Mouse (Mus musculus): ENCODE data around the gene Dnase1l3. TPM values are rescaled to one million over a fixed set of nuclear protein-coding genes. Genes with fewer than 3 reads are reported as not detected.

The Dnase1l3 gene
- polyA plus RNA-seq, 1 experiment from 2014 or later, result 3.7 TPM

DNA sequence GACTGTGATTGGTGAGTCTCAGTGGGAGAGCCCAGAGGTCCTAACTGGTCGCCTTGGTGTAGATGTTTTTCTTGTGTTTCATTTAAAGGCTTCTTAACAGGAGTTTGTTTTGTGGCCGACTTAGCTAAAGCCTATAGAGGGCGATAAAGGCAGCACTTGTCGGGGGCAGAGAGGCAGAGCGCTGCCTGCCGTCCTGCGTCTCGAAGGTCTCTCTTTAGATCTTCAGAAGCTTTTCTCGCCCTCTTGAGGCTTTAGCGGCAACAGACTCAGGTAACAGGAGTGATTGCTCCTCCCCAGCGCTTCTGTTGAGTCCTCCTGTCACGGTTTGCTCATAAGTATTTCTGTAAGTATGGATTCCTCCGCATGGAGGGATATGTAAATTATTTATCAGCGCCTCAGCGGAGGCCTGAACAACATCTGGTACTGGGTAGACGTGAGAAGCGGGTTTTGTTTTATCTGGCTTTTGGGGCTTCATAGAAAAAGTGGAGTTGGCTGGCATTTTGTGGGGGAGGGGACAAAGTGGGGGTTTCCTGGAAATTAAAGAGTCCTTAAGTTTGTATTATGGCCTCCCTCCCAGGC is 57.2 kb downstream of the Dnase1l3 start:
- H3K27ac ChIP-seq (replicated peaks), result no peak overlapping the region
- 41% methylated on average over 17 of the region's 17 CpGs for WGBS
- peak; percentile 50 for DNase-seq (ENCODE audit: low spot score)
- TF ChIP-seq CTCF (IDR thresholded peaks at IDR 0.05; ENCODE audit: low read depth) (peak; percentile 79), EP300 (optimal IDR thresholded peaks at IDR 0.05) (no peak)
- no peaks in the 10 kb centered on the region for H3K27me3 ChIP-seq (ENCODE audit: control insufficient read depth, insufficient read depth, low read length)
- H3K4me2 ChIP-seq (replicated peaks; ENCODE audit: low read depth), result no peak overlapping the region
- no peak overlapping the region for H3K4me3 ChIP-seq (ENCODE audit: low read depth, low read length)
- no peaks in the 10 kb centered on the region for H3K9me3 ChIP-seq (ENCODE audit: control insufficient read depth, low read length)
- H3K36me3 ChIP-seq (ENCODE audit: control insufficient read depth, insufficient read depth, low read length), result peaks cover 20% of the 10 kb centered on the region; the same call in 1 of the 2 replicates
- peak; percentile 47; the same call in 1 of the 2 replicates for ATAC-seq (ENCODE audit: low FRiP score, low TSS enrichment)
- no peak overlapping the region for H3K9ac ChIP-seq (ENCODE audit: low read length)
- no peaks in the 10 kb centered on the region for H3K4me1 ChIP-seq (replicated peaks; ENCODE audit: control insufficient read depth, insufficient read depth)

DNA sequence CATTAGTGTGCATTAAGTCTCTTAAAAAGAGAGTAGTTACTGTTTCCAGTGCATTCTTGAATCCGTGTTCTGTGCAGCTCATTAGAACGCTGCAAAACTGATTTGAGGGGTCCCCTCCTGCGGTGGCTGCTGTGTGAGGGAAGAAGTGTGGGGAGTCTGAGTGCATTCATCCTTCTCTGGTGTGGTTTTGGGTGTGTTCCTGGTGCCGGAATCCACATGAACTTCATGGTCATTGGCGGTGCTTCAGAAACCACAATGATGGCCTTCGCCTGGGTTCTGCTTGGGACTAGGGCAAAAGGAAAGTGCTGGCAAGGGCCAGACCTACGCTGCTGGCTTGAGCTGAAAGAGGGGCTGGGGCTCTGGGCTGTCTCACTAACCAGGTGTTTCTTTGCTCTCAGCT is 60.2 kb downstream of the Dnase1l3 start:
- 78% methylated on average over 7 of the region's 7 CpGs for WGBS

GRCm38 (mm10) chr14:7932151-7932550 is 62.2 kb downstream of the Dnase1l3 start:
- WGBS, result 93% methylated on average over 4 of the region's 4 CpGs
- TF ChIP-seq CTCF (IDR thresholded peaks at IDR 0.05; ENCODE audit: low read depth) (no peak), EP300 (optimal IDR thresholded peaks at IDR 0.05) (no peak)
- Histone ChIP-seq H3K27me3 (ENCODE audit: control insufficient read depth, insufficient read depth, low read length) (no peaks in the 10 kb centered on the region), H3K27ac (replicated peaks) (no peak overlapping the region), H3K4me3 (ENCODE audit: low read depth, low read length) (no peak overlapping the region), H3K9ac (ENCODE audit: low read length) (no peak overlapping the region), H3K4me2 (replicated peaks; ENCODE audit: low read depth) (no peak overlapping the region), H3K36me3 (ENCODE audit: control insufficient read depth, insufficient read depth, low read length) (peaks cover 29% of the 10 kb centered on the region), H3K4me1 (replicated peaks; ENCODE audit: control insufficient read depth, insufficient read depth) (no peaks in the 10 kb centered on the region), H3K9me3 (ENCODE audit: control insufficient read depth, low read length) (no peaks in the 10 kb centered on the region)
- ATAC-seq (ENCODE audit: low FRiP score, low TSS enrichment) (no peak), DNase-seq (ENCODE audit: low spot score) (no peak)

More for the DNA sequence above, 60.2 kb downstream of the Dnase1l3 start:
- TF ChIP-seq CTCF (IDR thresholded peaks at IDR 0.05; ENCODE audit: low read depth) (no peak), EP300 (optimal IDR thresholded peaks at IDR 0.05) (no peak)
- ATAC-seq (ENCODE audit: low FRiP score, low TSS enrichment), result no peak
- Histone ChIP-seq H3K4me2 (replicated peaks; ENCODE audit: low read depth) (no peak overlapping the region), H3K9me3 (ENCODE audit: control insufficient read depth, low read length) (no peaks in the 10 kb centered on the region), H3K27me3 (ENCODE audit: control insufficient read depth, insufficient read depth, low read length) (no peaks in the 10 kb centered on the region), H3K4me1 (replicated peaks; ENCODE audit: control insufficient read depth, insufficient read depth) (no peaks in the 10 kb centered on the region), H3K36me3 (ENCODE audit: control insufficient read depth, insufficient read depth, low read length) (peaks cover 19% of the 10 kb centered on the region; the same call in 1 of the 2 replicates), H3K9ac (ENCODE audit: low read length) (no peak overlapping the region), H3K27ac (replicated peaks) (no peak overlapping the region), H3K4me3 (ENCODE audit: low read depth, low read length) (no peak overlapping the region)
- no peak for DNase-seq (ENCODE audit: low spot score)

- 83% methylated on average over 7 of the region's 7 CpGs for WGBS
- no peak overlapping the region for H3K9ac ChIP-seq (ENCODE audit: low read length)
- no peak overlapping the region for H3K4me3 ChIP-seq (ENCODE audit: low read depth, low read length)
- TF ChIP-seq EP300 (optimal IDR thresholded peaks at IDR 0.05), result no peak
- TF ChIP-seq CTCF (IDR thresholded peaks at IDR 0.05; ENCODE audit: low read depth), result no peak
- DNase-seq (ENCODE audit: low spot score), result no peak
- H3K4me2 ChIP-seq (replicated peaks; ENCODE audit: low read depth), result no peak overlapping the region
- peaks cover 40% of the 10 kb centered on the region for H3K36me3 ChIP-seq (ENCODE audit: control insufficient read depth, insufficient read depth, low read length)
- no peak overlapping the region for H3K27ac ChIP-seq (replicated peaks)
- no peaks in the 10 kb centered on the region for H3K27me3 ChIP-seq (ENCODE audit: control insufficient read depth, insufficient read depth, low read length)
- no peaks in the 10 kb centered on the region for H3K9me3 ChIP-seq (ENCODE audit: control insufficient read depth, low read length)
- no peaks in the 10 kb centered on the region for H3K4me1 ChIP-seq (replicated peaks; ENCODE audit: control insufficient read depth, insufficient read depth)
- no peak for ATAC-seq (ENCODE audit: low FRiP score, low TSS enrichment)
Measured at GRCm38 (mm10) chr14:7929029-7929428, 65.3 kb downstream of the Dnase1l3 start.

DNA sequence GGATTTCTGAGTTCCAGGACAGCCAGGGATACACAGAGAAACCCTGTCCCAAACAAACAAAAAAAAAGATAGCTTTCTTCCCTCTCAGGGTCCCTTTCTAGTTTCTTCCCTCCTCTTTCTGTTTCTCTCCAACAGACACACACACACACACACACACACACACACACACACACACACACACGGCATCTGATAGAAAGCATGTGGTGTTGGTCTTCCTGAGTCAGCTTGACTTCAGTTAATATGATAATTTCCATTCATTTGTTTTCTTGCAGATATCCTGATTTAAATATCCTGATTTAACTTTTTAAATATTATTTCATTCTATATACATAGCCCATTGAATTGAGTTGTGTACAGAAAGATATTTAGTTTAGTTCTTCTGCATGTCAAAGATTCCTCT is 66.0 kb downstream of the Dnase1l3 start:
- 44% methylated on average over 1 of the region's 1 CpGs for WGBS

GRCm38 (mm10) chr14:7923635-7924034 is 70.7 kb downstream of the Dnase1l3 start:
- ATAC-seq (ENCODE audit: low FRiP score, low TSS enrichment) (no peak), DNase-seq (ENCODE audit: low spot score) (no peak)
- Histone ChIP-seq H3K27ac (replicated peaks) (no peak overlapping the region), H3K4me1 (replicated peaks; ENCODE audit: control insufficient read depth, insufficient read depth) (no peaks in the 10 kb centered on the region), H3K4me2 (replicated peaks; ENCODE audit: low read depth) (no peak overlapping the region), H3K9me3 (ENCODE audit: control insufficient read depth, low read length) (no peaks in the 10 kb centered on the region), H3K36me3 (ENCODE audit: control insufficient read depth, insufficient read depth, low read length) (peaks cover 30% of the 10 kb centered on the region; the same call in 1 of the 2 replicates), H3K4me3 (ENCODE audit: low read depth, low read length) (no peak overlapping the region), H3K27me3 (ENCODE audit: control insufficient read depth, insufficient read depth, low read length) (no peaks in the 10 kb centered on the region), H3K9ac (ENCODE audit: low read length) (no peak overlapping the region)
- TF ChIP-seq CTCF (IDR thresholded peaks at IDR 0.05; ENCODE audit: low read depth) (no peak), EP300 (optimal IDR thresholded peaks at IDR 0.05) (no peak)

More for the DNA sequence above, 66.0 kb downstream of the Dnase1l3 start:
- Histone ChIP-seq H3K27me3 (ENCODE audit: control insufficient read depth, insufficient read depth, low read length) (no peaks in the 10 kb centered on the region), H3K36me3 (ENCODE audit: control insufficient read depth, insufficient read depth, low read length) (peaks cover 42% of the 10 kb centered on the region), H3K9ac (ENCODE audit: low read length) (no peak overlapping the region), H3K4me1 (replicated peaks; ENCODE audit: control insufficient read depth, insufficient read depth) (no peaks in the 10 kb centered on the region), H3K4me3 (ENCODE audit: low read depth, low read length) (no peak overlapping the region), H3K27ac (replicated peaks) (no peak overlapping the region), H3K9me3 (ENCODE audit: control insufficient read depth, low read length) (no peaks in the 10 kb centered on the region), H3K4me2 (replicated peaks; ENCODE audit: low read depth) (no peak overlapping the region)
- ATAC-seq (ENCODE audit: low FRiP score, low TSS enrichment) (no peak), DNase-seq (ENCODE audit: low spot score) (no peak)
- TF ChIP-seq CTCF (IDR thresholded peaks at IDR 0.05; ENCODE audit: low read depth) (no peak), EP300 (optimal IDR thresholded peaks at IDR 0.05) (no peak)

Measured in stomach, postnatal 0 days (tissue).